Mouse (Mus musculus) kidney, adult 2 months (tissue): ENCODE data around the gene Ccdc169. TPM values are rescaled to one million over a fixed set of nuclear protein-coding genes. Genes with fewer than 3 reads are reported as not detected.

Experiments used
- DNase-seq: peaks from one replicate; pipeline ENCODE4 v3.0.0; 2021
- H3K27ac ChIP-seq: fragments of 200-500 bp; 2 replicates; pipeline ENCODE4 v1.5.1; 2012; ENCODE audit warnings: low read depth, low read length, control low read depth, inconsistent platforms; ENCODE audit not compliant: insufficient read depth
- H3K27me3 ChIP-seq: fragments of 200-500 bp; replicated peaks from 2 replicates; pipeline ENCODE4 v1.6.1; 2012; ENCODE audit warnings: mild to moderate bottlenecking, moderate library complexity, low read length, inconsistent platforms; ENCODE audit not compliant: control insufficient read depth, insufficient read depth
- H3K36me3 ChIP-seq: fragments of 200-500 bp; 2 replicates; pipeline ENCODE4 v1.6.1; 2012; ENCODE audit warnings: mild to moderate bottlenecking, moderate library complexity, low read length, inconsistent platforms; ENCODE audit not compliant: control insufficient read depth, insufficient read depth
- H3K4me1 ChIP-seq: fragments of 200-500 bp; 2 replicates; pipeline ENCODE4 v1.6.1; 2011; ENCODE audit warnings: low read length; ENCODE audit not compliant: control insufficient read depth, insufficient read depth
- H3K4me3 ChIP-seq: fragments of 200-500 bp; 2 replicates; pipeline ENCODE4 v1.5.1; 2011; ENCODE audit warnings: mild to moderate bottlenecking, low read depth, low read length, control low read depth; ENCODE audit not compliant: insufficient read depth
- CTCF ChIP-seq: fragments of 200-500 bp; conservative IDR thresholded peaks from 2 replicates; pipeline ENCODE4 v1.5.1; 2011; ENCODE audit warnings: low read depth, mild to moderate bottlenecking, control low read depth, low read length, moderate library complexity, mixed read lengths; ENCODE audit not compliant: insufficient read depth, insufficient read length
- POLR2A ChIP-seq: fragments of 200-500 bp; IDR thresholded peaks from one replicate; pipeline ENCODE4 v1.6.1; 2011; ENCODE audit warnings: low read depth, low read length, control low read depth
- WGBS: fragments of 180-500 bp; shearing (Covaris S2); methylation state at CpG from one replicate; pipeline ENCODE4 v1.1.7; 2018; 5-methylcytosine and 5-hydroxymethylcytosine counted together
- polyA plus RNA-seq: library from polyadenylated mRNA; depleted of rRNA; stranded (reverse); fragments of >200 nt; gene quantifications from 2 replicates; pipeline ENCODE4 v1.2.3, GENCODE M21; 2012; rRNA removed

Ccdc169 gene
- polyA plus RNA-seq, 1 experiment, result 0.16 TPM

GRCm38 (mm10) chr3:55214413-55214812, 77.3 kb downstream of the Ccdc169 start:
- no peak overlapping the region for H3K4me3 ChIP-seq
- no peaks in the 10 kb centered on the region for H3K27me3 ChIP-seq
- H3K27ac ChIP-seq, result no peak overlapping the region
- no peaks in the 10 kb centered on the region for H3K36me3 ChIP-seq
- 61% methylated on average over 6 of the region's 6 CpGs for WGBS
- TF ChIP-seq POLR2A (no peak), CTCF (no peak)
- no peak for DNase-seq
- H3K4me1 ChIP-seq, result no peaks in the 10 kb centered on the region

DNA sequence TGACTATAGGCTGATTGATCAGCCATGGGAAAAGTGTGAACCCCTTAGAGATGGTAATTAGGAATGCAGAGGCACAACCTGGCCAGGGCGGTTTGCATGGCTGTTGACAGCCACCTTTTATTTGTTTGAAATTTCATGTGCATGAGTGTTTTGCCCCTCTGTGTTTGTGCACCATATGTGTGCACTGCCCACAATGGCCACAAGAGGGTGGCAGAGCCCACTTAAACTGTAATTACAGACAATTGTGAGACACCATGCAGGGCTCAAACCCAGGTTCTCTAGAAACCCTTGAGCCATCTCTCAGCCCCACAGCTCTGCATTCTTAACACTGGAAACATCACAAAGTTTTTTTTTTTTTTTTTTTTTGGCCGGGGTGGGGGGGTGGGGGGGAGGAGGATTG, 85.4 kb downstream of the Ccdc169 start:
- Histone ChIP-seq H3K27ac (no peak overlapping the region), H3K4me1 (no peaks in the 10 kb centered on the region), H3K27me3 (no peaks in the 10 kb centered on the region), H3K36me3 (no peaks in the 10 kb centered on the region), H3K4me3 (no peak overlapping the region)
- DNase-seq, result no peak
- WGBS, result 86% methylated on average over 2 of the region's 2 CpGs
- TF ChIP-seq POLR2A (no peak), CTCF (peak; percentile 25; the same call in 1 of the 2 replicates)

Other genes starting within 250 kb of the Ccdc169 start
- gene Sertm1, start 221.5 kb upstream of the Ccdc169 start, polyA plus RNA-seq, result not detected in 2 replicates
- not detected in 2 replicates for gene Ccna1, start 81.8 kb upstream of the Ccdc169 start, polyA plus RNA-seq
- gene Spg20, start 25.2 kb upstream of the Ccdc169 start, polyA plus RNA-seq, result 10.1 and 10.9 TPM in 2 replicates
- gene Sohlh2, start 44.7 kb downstream of the Ccdc169 start, polyA plus RNA-seq, result not detected in 2 replicates
- 0.68 and 1.1 TPM in 2 replicates for gene Dclk1, start 105.0 kb downstream of the Ccdc169 start, polyA plus RNA-seq